Mouse (Mus musculus) kidney, postnatal 0 days (tissue): ENCODE results near the gene Gtf2h3. TPM values are rescaled to one million over a fixed set of nuclear protein-coding genes. Genes with fewer than 3 reads are reported as not detected.
"Not testable (repeated sequence)": the region's sequence is repeated elsewhere in the genome, so short reads cannot be mapped to it uniquely, and the experiment has no call there.

Experiments
- ATAC-seq: fragments of 200-750 bp; cut with Nextera tagmentation; replicated peaks from 2 replicates; pipeline ENCODE4 v1.8.0; 2017; ENCODE audit warnings: low read depth, moderate number of reproducible peaks, moderate TSS enrichment, moderate library complexity; ENCODE audit not compliant: low FRiP score
- DNase-seq: peaks from one replicate; pipeline ENCODE4 v3.0.0-alpha.2; 2016; ENCODE audit warnings: low spot score
- H3K27ac ChIP-seq: fragments of 300-500 bp; sonication (generic); 2 replicates; pipeline ENCODE4 v1.5.1; 2014; ENCODE audit warnings: mild to moderate bottlenecking
- H3K27me3 ChIP-seq: fragments of 300-500 bp; sonication (generic); 2 replicates; pipeline ENCODE4 v1.6.1; 2014; ENCODE audit warnings: low read length, mixed read lengths; ENCODE audit not compliant: insufficient read depth
- H3K36me3 ChIP-seq: fragments of 300-500 bp; sonication (generic); 2 replicates; pipeline ENCODE4 v1.6.1; 2014; ENCODE audit warnings: low read length, mixed read lengths; ENCODE audit not compliant: insufficient read depth
- H3K4me1 ChIP-seq: fragments of 300-500 bp; sonication (generic); replicated peaks from 2 replicates; pipeline ENCODE4 v1.6.1; 2014; ENCODE audit warnings: antibody characterized with exemption, low read length, mixed read lengths; ENCODE audit not compliant: insufficient read depth
- H3K4me2 ChIP-seq: fragments of 300-500 bp; sonication (generic); 2 replicates; pipeline ENCODE4 v1.6.1; 2014; ENCODE audit warnings: mild to moderate bottlenecking, low read length, moderate library complexity, mixed read lengths
- H3K4me3 ChIP-seq: fragments of 300-500 bp; sonication (generic); replicated peaks from 2 replicates; pipeline ENCODE4 v1.5.1; 2014; ENCODE audit warnings: low read depth, low read length
- H3K9ac ChIP-seq: fragments of 300-500 bp; sonication (generic); 2 replicates; pipeline ENCODE4 v1.6.1; 2014; ENCODE audit warnings: low read depth, low read length
- H3K9me3 ChIP-seq: fragments of 300-500 bp; sonication (generic); replicated peaks from 2 replicates; pipeline ENCODE4 v1.6.1; 2016; ENCODE audit warnings: low read length, inconsistent platforms, mixed read lengths
- CTCF ChIP-seq: IDR thresholded peaks from 2 replicates; pipeline ENCODE4 v1.5.1; 2016; ENCODE audit warnings: antibody characterized with exemption, low read depth, mild to moderate bottlenecking, moderate library complexity
- WGBS: fragments of 180-500 bp; shearing (Covaris S2); extraction: QIAGEN DNeasy Blood & Tissue Kit; methylation state at CpG from one replicate; pipeline ENCODE4 v1.1.7; 2014; 5-methylcytosine and 5-hydroxymethylcytosine counted together
- polyA plus RNA-seq: library from polyadenylated mRNA; unstranded; fragments of >200 nt; fragmentation: Nextera tagmentation; extraction: Ambion mirVana; gene quantifications from 2 replicates; pipeline ENCODE4 v1.2.1, GENCODE M21; 2015

Gene Gtf2h3
- polyA plus RNA-seq, 1 experiment from 2014 or later, result 44.6 TPM

- H3K27ac ChIP-seq, result no peak overlapping the region
- H3K4me2 ChIP-seq, result no peak overlapping the region
- ATAC-seq (no peak), DNase-seq (no peak)
- H3K4me3 ChIP-seq, result no peak overlapping the region
- 73% methylated on average over 5 of the region's 5 CpGs for WGBS
- peaks cover 19% of the 10 kb centered on the region for H3K36me3 ChIP-seq
- no peaks in the 10 kb centered on the region for H3K9me3 ChIP-seq
- TF ChIP-seq CTCF, result no peak
- peaks cover 13% of the 10 kb centered on the region for H3K4me1 ChIP-seq
- H3K27me3 ChIP-seq, result no peaks in the 10 kb centered on the region
- no peak overlapping the region for H3K9ac ChIP-seq
Measured at GRCm38 (mm10) chr5:124632461-124632860, 53.5 kb downstream of the Gtf2h3 start.

- Histone ChIP-seq H3K9ac (no peak overlapping the region), H3K27me3 (no peaks in the 10 kb centered on the region), H3K4me2 (no peak overlapping the region), H3K9me3 (no peaks in the 10 kb centered on the region), H3K4me3 (no peak overlapping the region), H3K4me1 (peaks cover 8% of the 10 kb centered on the region), H3K36me3 (peaks cover 23% of the 10 kb centered on the region), H3K27ac (no peak overlapping the region)
- DNase-seq (no peak), ATAC-seq (no peak)
- WGBS, result 80% methylated on average over 2 of the region's 2 CpGs
- no peak for TF ChIP-seq CTCF
Measured at GRCm38 (mm10) chr5:124633425-124633824, 54.5 kb downstream of the Gtf2h3 start.

- H3K4me1 ChIP-seq, H3K4me3 ChIP-seq, H3K9me3 ChIP-seq, ATAC-seq, H3K27ac ChIP-seq, H3K9ac ChIP-seq, H3K27me3 ChIP-seq, H3K4me2 ChIP-seq: not testable (repeated sequence)
- peak; percentile 54; the same call in 1 of the 2 replicates for TF ChIP-seq CTCF
- WGBS, result 78% methylated on average over 4 of the region's 4 CpGs
- peaks cover 36% of the 10 kb centered on the region for H3K36me3 ChIP-seq
- peak; percentile 52 for DNase-seq
Measured at GRCm38 (mm10) chr5:124635068-124635467, 56.1 kb downstream of the Gtf2h3 start.

- peaks cover 39% of the 10 kb centered on the region for H3K36me3 ChIP-seq
- no peak overlapping the region for H3K27ac ChIP-seq
- ATAC-seq (no peak), DNase-seq (no peak)
- no peak overlapping the region for H3K4me2 ChIP-seq
- TF ChIP-seq CTCF, result no peak
- no peaks in the 10 kb centered on the region for H3K27me3 ChIP-seq
- no peak overlapping the region for H3K4me3 ChIP-seq
- no peak overlapping the region for H3K9ac ChIP-seq
- WGBS, result 100% methylated on average over 3 of the region's 3 CpGs
- no peaks in the 10 kb centered on the region for H3K4me1 ChIP-seq
- no peaks in the 10 kb centered on the region for H3K9me3 ChIP-seq
Measured at GRCm38 (mm10) chr5:124636139-124636538, 57.2 kb downstream of the Gtf2h3 start.

- H3K4me1 ChIP-seq, result no peaks in the 10 kb centered on the region
- DNase-seq (no peak), ATAC-seq (no peak)
- no peaks in the 10 kb centered on the region for H3K9me3 ChIP-seq
- H3K27me3 ChIP-seq, result no peaks in the 10 kb centered on the region
- no peak for TF ChIP-seq CTCF
- no peak overlapping the region for H3K9ac ChIP-seq
- peaks cover 44% of the 10 kb centered on the region for H3K36me3 ChIP-seq
- H3K4me2 ChIP-seq, result no peak overlapping the region
- no peak overlapping the region for H3K27ac ChIP-seq
- no peak overlapping the region for H3K4me3 ChIP-seq
- 94% methylated on average over 4 of the region's 4 CpGs for WGBS
Measured at GRCm38 (mm10) chr5:124636694-124637093, 57.8 kb downstream of the Gtf2h3 start.

GRCm38 (mm10) chr5:124637300-124637699, 58.4 kb downstream of the Gtf2h3 start:
- no peak overlapping the region for H3K4me2 ChIP-seq
- no peaks in the 10 kb centered on the region for H3K4me1 ChIP-seq
- no peaks in the 10 kb centered on the region for H3K9me3 ChIP-seq
- ATAC-seq (no peak), DNase-seq (no peak)
- 83% methylated on average over 11 of the region's 11 CpGs for WGBS
- no peak overlapping the region for H3K9ac ChIP-seq
- no peak for TF ChIP-seq CTCF
- no peaks in the 10 kb centered on the region for H3K27me3 ChIP-seq
- no peak overlapping the region for H3K27ac ChIP-seq
- H3K4me3 ChIP-seq, result no peak overlapping the region
- peaks cover 50% of the 10 kb centered on the region for H3K36me3 ChIP-seq

- TF ChIP-seq CTCF, result no peak
- H3K9ac ChIP-seq, result no peak overlapping the region
- 98% methylated on average over 13 of the region's 13 CpGs for WGBS
- H3K9me3 ChIP-seq, result no peaks in the 10 kb centered on the region
- H3K36me3 ChIP-seq, result peaks cover 56% of the 10 kb centered on the region
- H3K4me3 ChIP-seq, result no peak overlapping the region
- DNase-seq, result no peak
- H3K27ac ChIP-seq, result no peak overlapping the region
- H3K27me3 ChIP-seq, result no peaks in the 10 kb centered on the region
- H3K4me2 ChIP-seq, result no peak overlapping the region
- no peaks in the 10 kb centered on the region for H3K4me1 ChIP-seq
- ATAC-seq, result no peak
Measured at GRCm38 (mm10) chr5:124637836-124638235, 58.9 kb downstream of the Gtf2h3 start.

Other genes starting within 250 kb of the Gtf2h3 start
- gene Cdk2ap1, start 216.1 kb upstream of the Gtf2h3 start, polyA plus RNA-seq, result 57.7 and 131 TPM in 2 replicates
- gene Sbno1, start 153.1 kb upstream of the Gtf2h3 start, polyA plus RNA-seq, result 56.2 and 70.6 TPM in 2 replicates
- gene Kmt5a, start 139.2 kb upstream of the Gtf2h3 start, polyA plus RNA-seq, result 32.8 and 47.5 TPM in 2 replicates
- gene Rilpl2, start 100.8 kb upstream of the Gtf2h3 start, polyA plus RNA-seq, result 41.9 and 44.7 TPM in 2 replicates
- 17.1 and 21.3 TPM in 2 replicates for gene Snrnp35, start 96.0 kb upstream of the Gtf2h3 start, polyA plus RNA-seq
- gene Rilpl1, start 47.7 kb upstream of the Gtf2h3 start, polyA plus RNA-seq, result 24.2 and 27.2 TPM in 2 replicates
- gene Tmed2, start 38.4 kb upstream of the Gtf2h3 start, polyA plus RNA-seq, result 561 and 572 TPM in 2 replicates
- 7.5 and 8.3 TPM in 2 replicates for gene Ddx55, start 26.3 kb upstream of the Gtf2h3 start, polyA plus RNA-seq
- 64.4 and 66.0 TPM in 2 replicates for gene Eif2b1, start within 50 bp of the Gtf2h3 start, polyA plus RNA-seq
- gene Atp6v0a2, start 49.4 kb downstream of the Gtf2h3 start, polyA plus RNA-seq, result 33.6 and 34.5 TPM in 2 replicates
- gene Dnah10, start 145.9 kb downstream of the Gtf2h3 start, polyA plus RNA-seq, result 0.11 and 0.19 TPM in 2 replicates